In the genomic region with DNA sequence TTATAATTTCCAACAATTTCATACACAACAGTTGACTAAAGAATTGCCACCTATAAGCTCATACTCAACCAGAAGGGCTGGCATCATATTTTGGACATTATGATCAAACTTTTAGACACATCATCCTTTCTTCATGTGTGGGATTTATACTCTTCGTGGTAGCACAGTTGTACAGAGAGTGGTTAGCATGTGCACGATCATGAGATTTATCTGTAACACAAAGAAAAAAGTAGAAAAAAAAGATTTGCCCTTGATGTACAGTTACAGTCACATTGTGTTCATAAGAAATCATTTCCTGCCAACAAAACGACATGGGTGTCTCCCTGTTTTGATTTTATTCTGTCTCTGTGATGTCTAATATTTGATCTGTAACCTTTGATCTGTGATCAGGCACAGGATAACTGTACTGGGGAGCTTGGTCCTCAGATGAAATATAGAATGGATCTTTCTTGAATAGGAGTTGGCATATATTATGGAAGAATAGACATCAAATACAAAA, we compare ENCODE assay signal across 26 mouse cellular contexts.
A peak's percentile ranks its signal among the peaks of the same experiment; 100 is the strongest.
DNase-seq lines count a peak whose midpoint lies in the region; ATAC-seq lines count a peak whose summit lies in the region.
"Had no signal": no experiment of that assay in that cellular context is flagged by ENCODE, and none has a peak within 500 bp of the region (broad histone marks: within the 10 kb centered on the region; RNA-seq: fewer than 3 reads in every experiment).

No protein-coding gene starts in this region.

- no peak overlapping the region for H3K4me2 ChIP-seq in hindbrain, embryonic 14.5 days (replicated peaks)
- H3K4me2 ChIP-seq: embryonic facial prominence, embryonic 12.5 days; embryonic facial prominence, embryonic 15.5 days; heart, embryonic 13.5 days; hindbrain, embryonic 15.5 days had no signal

- no peak overlapping the region for H3K9ac ChIP-seq in hindbrain, embryonic 14.5 days
- H3K9ac ChIP-seq: embryonic facial prominence, embryonic 12.5 days; embryonic facial prominence, embryonic 15.5 days; heart, embryonic 13.5 days; hindbrain, embryonic 15.5 days had no signal

- DNase-seq in CD4-positive helper T cell, adult 2 months (ENCODE audit: low read depth, low spot score): peak; percentile 73
- no peak for DNase-seq in natural killer cell, adult 2 months (ENCODE audit: low spot score in 2 of 2)
- DNase-seq in hindbrain, embryonic 14.5 days (ENCODE audit: low spot score): no peak
- DNase-seq: adrenal gland, postnatal 10 days; adrenal gland, postnatal 36 days; B cell, adult 2 months; cerebellum, adult 18-20 months; cerebellum, adult 9-11 months; cerebellum, postnatal 25 days; gastrocnemius, postnatal 25 days; heart, adult 2 months; heart, postnatal 14 days; heart, postnatal 4 days; kidney, adult 18-20 months had no signal

- H3K4me1 ChIP-seq in hindbrain, embryonic 14.5 days (replicated peaks; ENCODE audit: control insufficient read depth, insufficient read depth, low read length): no peaks in the 10 kb centered on the region
- H3K4me1 ChIP-seq: embryonic facial prominence, embryonic 12.5 days; embryonic facial prominence, embryonic 15.5 days; heart, embryonic 10.5 days; heart, embryonic 13.5 days; hindbrain, embryonic 15.5 days had no signal

- H3K36me3 ChIP-seq in hindbrain, embryonic 14.5 days (replicated peaks; ENCODE audit: control insufficient read depth, insufficient read depth): no peaks in the 10 kb centered on the region
- H3K36me3 ChIP-seq: embryonic facial prominence, embryonic 12.5 days; embryonic facial prominence, embryonic 15.5 days; G1E; heart, embryonic 10.5 days; heart, embryonic 13.5 days; hindbrain, embryonic 15.5 days had no signal

- H3K4me3 ChIP-seq in hindbrain, embryonic 14.5 days (replicated peaks; ENCODE audit: low read length): no peak overlapping the region
- H3K4me3 ChIP-seq: embryonic facial prominence, embryonic 12.5 days; embryonic facial prominence, embryonic 15.5 days; heart, adult 2 months; heart, embryonic 10.5 days; heart, embryonic 13.5 days; hindbrain, embryonic 15.5 days had no signal

- no peaks in the 10 kb centered on the region for H3K27me3 ChIP-seq in hindbrain, embryonic 14.5 days (ENCODE audit: control insufficient read depth, insufficient read depth, low read length)
- H3K27me3 ChIP-seq: CH12.LX; embryonic facial prominence, embryonic 12.5 days; embryonic facial prominence, embryonic 15.5 days; heart, embryonic 13.5 days; hindbrain, embryonic 15.5 days had no signal

- ATAC-seq in CD4-positive, CD25-positive, alpha-beta regulatory T cell, adult 4 months: peak; percentile 65
- ATAC-seq in activated CD4-positive, CD25-positive, alpha-beta regulatory T cell, adult 4 months: peak; percentile 45
- ATAC-seq in hindbrain, embryonic 14.5 days (ENCODE audit: low FRiP score): no peak
- ATAC-seq in granulocyte monocyte progenitor cell, adult 5-6 weeks (replicated peaks; ENCODE audit: poor library complexity, severe bottlenecking): no peak
- ATAC-seq: forebrain, embryonic 14.5 days; intestine, embryonic 16.5 days had no signal

- H3K9me3 ChIP-seq in hindbrain, embryonic 14.5 days (ENCODE audit: control insufficient read depth, low read length): no peaks in the 10 kb centered on the region
- H3K9me3 ChIP-seq: embryonic facial prominence, embryonic 12.5 days; embryonic facial prominence, embryonic 15.5 days; G1E; heart, embryonic 10.5 days; heart, embryonic 13.5 days; hindbrain, embryonic 15.5 days had no signal

- H3K27ac ChIP-seq in hindbrain, embryonic 14.5 days: no peak overlapping the region
- H3K27ac ChIP-seq: embryonic facial prominence, embryonic 12.5 days; embryonic facial prominence, embryonic 15.5 days; heart, adult 2 months; heart, embryonic 10.5 days; heart, embryonic 13.5 days; hindbrain, embryonic 15.5 days had no signal

- WGBS in hindbrain, embryonic 14.5 days: 84% methylated on average over 3 of the region's 3 CpGs

Comparison
In these comparisons a context has a peak if more than half of its experiments do, and no peak if none do; other contexts are left out.
1. ATAC-seq: peak in CD4-positive, CD25-positive, alpha-beta regulatory T cell, adult 4 months (single experiment) and activated CD4-positive, CD25-positive, alpha-beta regulatory T cell, adult 4 months (single experiment); none in hindbrain, embryonic 14.5 days (single experiment) and granulocyte monocyte progenitor cell, adult 5-6 weeks (single experiment).